Mouse (Mus musculus) c-Kit-positive CD71-positive TER-119-positive erythroid progenitor cells, embryonic 14.5 days (primary cell): Measurements from ENCODE around the gene Olfr1157.

Experiments used
- DNase-seq: peaks from one replicate; pipeline ENCODE4 v3.0.0-alpha.2; 2013; ENCODE audit warnings: low spot score

The Olfr1157 gene

GRCm38 (mm10) chr2:87968199-87968598 is at the start of gene Olfr1157:
Olfr1157 (minus strand) TSS chr2:87968299.
- DNase-seq = no peak

GRCm38 (mm10) chr2:88007515-88008318 is 39.6 kb upstream of the Olfr1157 start, which contains the start of gene Olfr1160:
Olfr1160 (minus strand) TSS chr2:88008268.
- no peak for DNase-seq

- DNase-seq = no peak
These were observed 21.7 kb upstream of the Olfr1157 start, which contains the start of gene Olfr1158 for GRCm38 (mm10) chr2:87989813-87990212. Olfr1158 (plus strand) TSS chr2:87990113.

- DNase-seq = no peak
These were observed 6.5 kb upstream of the Olfr1157 start, which contains the start of gene Olfr74 for GRCm38 (mm10) chr2:87974563-87974962. Olfr74 (minus strand) TSS chr2:87974663.

GRCm38 (mm10) chr2:87953000-87953399 is 15.1 kb downstream of the Olfr1157 start, which contains the start of gene Olfr1156:
Olfr1156 (minus strand) TSS chr2:87953100.
- DNase-seq = no peak

- DNase-seq = no peak
These were observed 23.1 kb downstream of the Olfr1157 start, which contains the start of gene Olfr1155 for GRCm38 (mm10) chr2:87945037-87945436. Olfr1155 (minus strand) TSS chr2:87945137.
